Mouse (Mus musculus) spleen, adult 2 months (tissue): ENCODE measurements around the gene Prok1.
A peak's percentile ranks its signal among the peaks of the same experiment; 100 is the strongest.

Experiments used
- CTCF ChIP-seq: fragments of 200-500 bp; IDR thresholded peaks from 2 replicates; pipeline ENCODE4 v1.5.1; 2011; ENCODE audit warnings: mild to moderate bottlenecking, inconsistent platforms; ENCODE audit not compliant: insufficient read depth, insufficient read length, insufficient replicate concordance; ENCODE audit errors: extremely low read depth
- POLR2A ChIP-seq: fragments of 200-500 bp; IDR thresholded peaks from 2 replicates; pipeline ENCODE4 v1.6.1; 2011; ENCODE audit warnings: low read depth, low read length, inconsistent platforms

- peak; percentile 90; the same call in 1 of the 2 replicates for TF ChIP-seq CTCF
- TF ChIP-seq POLR2A, result no peak
Measured at GRCm38 (mm10) chr3:107233351-107233813, 6.1 kb downstream of the Prok1 start.
